15 mouse cellular contexts compared by ENCODE assay signal in the genomic region with DNA sequence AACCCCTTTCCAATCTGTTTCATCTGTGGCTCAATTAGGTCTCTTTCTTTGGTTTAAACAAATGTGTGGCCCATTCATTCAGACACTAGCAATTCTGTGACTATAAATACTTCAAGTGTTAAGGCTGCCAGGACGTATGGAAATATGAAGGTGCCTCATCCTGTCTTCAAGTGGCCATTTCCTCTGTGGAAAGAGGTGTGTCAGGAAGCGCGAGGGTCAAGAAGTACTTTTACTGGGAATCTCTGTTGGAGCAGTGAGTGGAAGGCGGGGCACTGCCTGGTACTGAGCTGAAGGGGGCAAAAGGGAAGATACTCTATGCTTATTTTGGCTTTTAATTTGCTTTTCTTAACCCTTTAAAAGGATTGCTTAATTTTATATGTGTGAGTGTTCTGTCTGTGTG.
A peak's percentile ranks its signal among the peaks of the same experiment; 100 is the strongest.
DNase-seq lines count a peak whose midpoint lies in the region; ATAC-seq lines count a peak whose summit lies in the region.
"Had no signal": no experiment of that assay in that cellular context is flagged by ENCODE, and none has a peak within 500 bp of the region (broad histone marks: within the 10 kb centered on the region; RNA-seq: fewer than 3 reads in every experiment).

No protein-coding gene starts in this region.

- H3K36me3 ChIP-seq in heart, embryonic 14.5 days (ENCODE audit: control insufficient read depth, insufficient read depth, low read length), result peaks cover 13% of the 10 kb centered on the region
- peaks cover 11% of the 10 kb centered on the region for H3K36me3 ChIP-seq in lung, embryonic 16.5 days (ENCODE audit: control insufficient read depth, insufficient read depth, low read length)
- no peaks in the 10 kb centered on the region for H3K36me3 ChIP-seq in limb, embryonic 13.5 days
- no peaks in the 10 kb centered on the region for H3K36me3 ChIP-seq in midbrain, embryonic 14.5 days (ENCODE audit: control insufficient read depth, insufficient read depth, low read length)
- H3K36me3 ChIP-seq: G1E had no signal

- H3K27me3 ChIP-seq in heart, embryonic 14.5 days (ENCODE audit: control insufficient read depth, insufficient read depth, low read length), result no peaks in the 10 kb centered on the region
- no peaks in the 10 kb centered on the region for H3K27me3 ChIP-seq in lung, embryonic 16.5 days (ENCODE audit: control insufficient read depth, insufficient read depth, low read depth, low read length)
- H3K27me3 ChIP-seq in limb, embryonic 13.5 days, result peaks cover 11% of the 10 kb centered on the region; the same call in 1 of the 2 replicates
- no peaks in the 10 kb centered on the region for H3K27me3 ChIP-seq in midbrain, embryonic 14.5 days (ENCODE audit: control insufficient read depth, insufficient read depth, low read length)

- peak overlapping the region; percentile 27 for H3K4me2 ChIP-seq in heart, embryonic 14.5 days (ENCODE audit: low read length)
- H3K4me2 ChIP-seq in lung, embryonic 16.5 days (ENCODE audit: low read depth, low read length), result no peak overlapping the region
- H3K4me2 ChIP-seq in limb, embryonic 13.5 days (replicated peaks), result peak overlapping the region; percentile 31; the same call in 1 of the 2 replicates
- no peak overlapping the region for H3K4me2 ChIP-seq in midbrain, embryonic 14.5 days (ENCODE audit: low read length)
- H3K4me2 ChIP-seq: liver, embryonic 11.5 days had no signal

- no peak overlapping the region for H3K27ac ChIP-seq in heart, embryonic 14.5 days (replicated peaks in 1 of 2; ENCODE audit: control insufficient read depth in 1 of 2, insufficient read depth in 1 of 2, low read depth in 2 of 2, low read length in 2 of 2)
- H3K27ac ChIP-seq in lung, embryonic 16.5 days (ENCODE audit: low read length), result peak overlapping the region; percentile 95
- no peak overlapping the region for H3K27ac ChIP-seq in limb, embryonic 13.5 days
- H3K27ac ChIP-seq in midbrain, embryonic 14.5 days (replicated peaks; ENCODE audit: low read depth, low read length), result peak overlapping the region; percentile 64; the same call in 1 of the 2 replicates
- H3K27ac ChIP-seq: layer of hippocampus, adult 2 months; left cerebral cortex, adult 2 months had no signal

- DNase-seq in heart, postnatal 4 days, result no peak
- DNase-seq in lung, postnatal 25 days (ENCODE audit: low spot score), result no peak
- no peak for DNase-seq in midbrain, embryonic 14.5 days
- no peak for DNase-seq in Muller cell, postnatal 12 days (ENCODE audit: inconsistent ontology term)
- DNase-seq in layer of hippocampus, adult 11-12 months (ENCODE audit: low spot score), result no peak
- DNase-seq: adrenal gland, postnatal 25 days; gastrocnemius, postnatal 36 days; thymus, postnatal 14 days had no signal

- WGBS in heart, embryonic 14.5 days, result 48% methylated on average over 4 of the region's 4 CpGs
- WGBS in lung, embryonic 16.5 days, result 34% methylated on average over 4 of the region's 4 CpGs
- WGBS in limb, embryonic 13.5 days, result 41% methylated on average over 4 of the region's 4 CpGs
- 75% methylated on average over 4 of the region's 4 CpGs for WGBS in midbrain, embryonic 14.5 days

- no peak overlapping the region for H3K4me3 ChIP-seq in heart, embryonic 14.5 days (ENCODE audit: control insufficient read depth in 1 of 2, insufficient read depth in 1 of 2, low read depth in 1 of 2, low read length in 2 of 2)
- H3K4me3 ChIP-seq in lung, embryonic 16.5 days (ENCODE audit: low read length), result no peak overlapping the region
- H3K4me3 ChIP-seq in limb, embryonic 13.5 days, result no peak overlapping the region
- no peak overlapping the region for H3K4me3 ChIP-seq in midbrain, embryonic 14.5 days (replicated peaks; ENCODE audit: low read depth, low read length)
- H3K4me3 ChIP-seq: layer of hippocampus, adult 2 months; left cerebral cortex, adult 2 months had no signal

- peaks cover 9 to 10% of the 10 kb centered on the region in 2 experiments; a peak in 3 of 4 replicates for H3K4me1 ChIP-seq in heart, embryonic 14.5 days (ENCODE audit: control insufficient read depth in 2 of 2, insufficient read depth in 2 of 2, low read length in 2 of 2)
- H3K4me1 ChIP-seq in lung, embryonic 16.5 days (replicated peaks; ENCODE audit: control insufficient read depth, insufficient read depth, low read length), result peaks cover 20% of the 10 kb centered on the region
- H3K4me1 ChIP-seq in limb, embryonic 13.5 days, result peaks cover 53% of the 10 kb centered on the region
- peaks cover 17% of the 10 kb centered on the region for H3K4me1 ChIP-seq in midbrain, embryonic 14.5 days (ENCODE audit: control insufficient read depth, insufficient read depth, low read length)

- no peak overlapping the region for H3K9ac ChIP-seq in heart, embryonic 14.5 days (ENCODE audit: low read length)
- H3K9ac ChIP-seq in lung, embryonic 16.5 days (ENCODE audit: low read length), result no peak overlapping the region
- no peak overlapping the region for H3K9ac ChIP-seq in limb, embryonic 13.5 days
- H3K9ac ChIP-seq in midbrain, embryonic 14.5 days (replicated peaks; ENCODE audit: low read length), result no peak overlapping the region

- no peak; the same call in 1 of the 2 replicates for ATAC-seq in heart, embryonic 14.5 days (ENCODE audit: insufficient number of reproducible peaks, insufficient read depth, low FRiP score, low read depth)
- peak; percentile 87 for ATAC-seq in lung, embryonic 16.5 days (ENCODE audit: low read depth)
- ATAC-seq in limb, embryonic 13.5 days (ENCODE audit: low FRiP score, low read depth), result no peak
- no peak for ATAC-seq in midbrain, embryonic 14.5 days (ENCODE audit: low FRiP score, low TSS enrichment)

- H3K9me3 ChIP-seq in heart, embryonic 14.5 days (ENCODE audit: control insufficient read depth, low read length), result no peaks in the 10 kb centered on the region
- H3K9me3 ChIP-seq in lung, embryonic 16.5 days (ENCODE audit: control insufficient read depth, low read length), result no peaks in the 10 kb centered on the region
- no peaks in the 10 kb centered on the region for H3K9me3 ChIP-seq in limb, embryonic 13.5 days
- no peaks in the 10 kb centered on the region for H3K9me3 ChIP-seq in midbrain, embryonic 14.5 days (ENCODE audit: control insufficient read depth, low read length)

Comparison
In these comparisons a context has a peak if more than half of its experiments do, and no peak if none do; other contexts are left out.
1. H3K27ac ChIP-seq: peak in lung, embryonic 16.5 days (single experiment) and midbrain, embryonic 14.5 days (single experiment); none in heart, embryonic 14.5 days (0 of 2) and limb, embryonic 13.5 days (single experiment).
2. H3K4me2 ChIP-seq: peak in heart, embryonic 14.5 days (single experiment) and limb, embryonic 13.5 days (single experiment); none in lung, embryonic 16.5 days (single experiment) and midbrain, embryonic 14.5 days (single experiment).